Mouse (Mus musculus) left cerebral cortex, adult 8-10 months (tissue): Measurements from ENCODE around the gene Yod1. TPM values are rescaled to one million over a fixed set of nuclear protein-coding genes. Genes with fewer than 3 reads are reported as not detected.

Experiments used
- DNase-seq, 2 experiments: peaks; one replicate each; pipeline ENCODE4 v3.0.0; 2022; ENCODE audit warnings: low spot score in 2 of 2
- total RNA-seq, 4 experiments: library from RNA; stranded (reverse); gene quantifications; 2 replicates each; pipeline ENCODE4 v1.2.4; 2022

The Yod1 gene
- total RNA-seq, 4 experiments from 2014 or later: 14.2 to 16.7 (median 16.2) TPM

GRCm38 (mm10) chr1:130769925-130770324 lies 52.8 kb downstream of the Yod1 start:
- DNase-seq: no peak

DNA sequence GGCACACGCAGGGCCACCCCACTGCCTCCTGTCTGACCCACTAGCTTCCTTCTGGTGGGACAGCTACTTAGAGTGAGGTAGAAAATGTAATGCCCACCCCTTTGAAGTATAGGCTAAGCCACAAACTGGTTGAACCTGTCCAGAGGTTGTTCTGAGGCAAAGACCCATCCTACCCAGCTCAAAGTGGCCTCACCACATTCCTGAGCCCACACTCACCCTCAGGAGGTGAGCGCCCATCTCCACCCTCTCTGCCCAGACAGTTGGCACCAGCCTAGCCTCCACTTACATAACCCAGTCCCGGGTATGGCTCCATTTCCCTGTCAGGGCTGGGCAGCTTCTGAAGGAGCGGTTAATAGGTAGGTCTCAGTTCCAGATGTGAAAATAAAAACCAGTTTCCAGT lies 53.4 kb downstream of the Yod1 start:
- DNase-seq: no peak

DNA sequence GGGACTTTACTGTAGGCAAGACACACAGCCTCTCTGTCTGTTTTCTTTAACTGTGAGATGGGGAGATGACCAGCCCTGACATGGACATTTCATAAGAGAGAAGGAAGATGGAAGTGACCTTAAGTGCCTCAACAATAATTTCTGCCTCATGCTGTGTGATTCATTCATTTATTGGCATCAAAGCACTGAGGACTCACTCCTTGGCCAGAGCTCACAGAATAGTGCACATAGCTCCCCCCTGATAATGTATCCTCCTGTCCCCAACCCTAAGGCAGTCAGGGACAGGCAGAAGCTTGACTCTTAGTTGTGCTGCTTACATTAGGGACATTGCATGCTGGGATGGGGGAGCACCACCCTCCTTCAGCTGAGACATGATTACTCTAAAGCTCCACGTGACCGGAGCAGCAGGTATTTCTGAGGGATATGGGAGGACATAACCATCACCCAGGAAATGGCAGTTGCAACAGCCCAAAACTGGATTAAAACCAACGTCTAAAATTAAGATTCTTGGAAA lies 53.9 kb downstream of the Yod1 start:
- DNase-seq: no peak

Other genes with a start within 250 kb of the Yod1 start
- under 1 TPM in 2 of 4 experiments, not detected in 2; 0.24 to 0.25 TPM for gene Zp3r, start 87.7 kb upstream of the Yod1 start, total RNA-seq
- gene C4bp, start 55.7 kb upstream of the Yod1 start, total RNA-seq: not detected
- gene Gm29427, start 1.5 kb upstream of the Yod1 start, total RNA-seq: under 1 TPM in 1 of 4 experiments, not detected in 3; 0.22 TPM
- gene Pfkfb2, start 11.9 kb downstream of the Yod1 start, total RNA-seq: 10 to 100 TPM; 44.4 to 48.1 (median 46.4) TPM
- gene AA986860, start 14.6 kb downstream of the Yod1 start, total RNA-seq: 1 to 10 TPM; 1.9 to 2.5 (median 2.1) TPM
- gene Fcamr, start 83.6 kb downstream of the Yod1 start, total RNA-seq: not detected
- gene Pigr, start 109.4 kb downstream of the Yod1 start, total RNA-seq: under 1 TPM in 1 of 4 experiments, not detected in 3; 0.09 TPM
- gene Fcmr, start 148.3 kb downstream of the Yod1 start, total RNA-seq: under 1 TPM in 1 of 4 experiments, not detected in 3; 0.88 TPM
- not detected for gene Il24, start 170.1 kb downstream of the Yod1 start, total RNA-seq
- not detected for gene Il20, start 194.1 kb downstream of the Yod1 start, total RNA-seq
- gene Il19, start 222.8 kb downstream of the Yod1 start, total RNA-seq: not detected